Mouse (Mus musculus) liver, embryonic 13.5 days (tissue): Measurements from ENCODE around the gene Nectin1. TPM values are rescaled to one million over a fixed set of nuclear protein-coding genes. Genes with fewer than 3 reads are reported as not detected.
A peak's percentile ranks its signal among the peaks of the same experiment; 100 is the strongest.

ENCODE experiments used
- ATAC-seq: fragments of 200-750 bp; cut with Nextera tagmentation; 2 replicates; pipeline ENCODE4 v1.8.0; 2017; ENCODE audit warnings: low read depth, mild to moderate bottlenecking, moderate number of reproducible peaks, moderate library complexity
- DNase-seq: peaks from one replicate; pipeline ENCODE4 v3.0.0; 2022
- H3K27ac ChIP-seq: fragments of 300-500 bp; sonication (generic); 2 replicates; pipeline ENCODE4 v1.5.1; 2015; ENCODE audit warnings: moderate library complexity, mild to moderate bottlenecking, inconsistent platforms
- H3K27me3 ChIP-seq: fragments of 300-500 bp; sonication (generic); 2 replicates; pipeline ENCODE4 v1.6.1; 2015; ENCODE audit warnings: mild to moderate bottlenecking, inconsistent platforms
- H3K36me3 ChIP-seq: fragments of 300-500 bp; sonication (generic); 2 replicates; pipeline ENCODE4 v1.6.1; 2015; ENCODE audit warnings: mild to moderate bottlenecking, inconsistent platforms
- H3K4me1 ChIP-seq: fragments of 300-500 bp; sonication (generic); replicated peaks from 2 replicates; pipeline ENCODE4 v1.6.1; 2015; ENCODE audit warnings: inconsistent platforms
- H3K4me2 ChIP-seq: fragments of 300-500 bp; sonication (generic); 2 replicates; pipeline ENCODE4 v1.6.1; 2015; ENCODE audit warnings: inconsistent platforms, mild to moderate bottlenecking, moderate library complexity
- H3K4me3 ChIP-seq: fragments of 300-500 bp; sonication (generic); replicated peaks from 2 replicates; pipeline ENCODE4 v1.5.1; 2015; ENCODE audit warnings: mild to moderate bottlenecking, inconsistent platforms
- H3K9ac ChIP-seq: fragments of 300-500 bp; sonication (generic); 2 replicates; pipeline ENCODE4 v1.6.1; 2015; ENCODE audit warnings: mild to moderate bottlenecking, inconsistent platforms
- H3K9me3 ChIP-seq: fragments of 300-500 bp; sonication (generic); replicated peaks from 2 replicates; pipeline ENCODE4 v1.6.1; 2016; ENCODE audit warnings: inconsistent platforms
- WGBS: fragments of 180-500 bp; shearing (Covaris S2); methylation state at CpG from one replicate; pipeline ENCODE4 v1.1.7; 2015; ENCODE audit not compliant: insufficient replicate concordance; 5-methylcytosine and 5-hydroxymethylcytosine counted together
- polyA plus RNA-seq: library from polyadenylated mRNA; unstranded; fragments of >200 nt; fragmentation: Nextera tagmentation; extraction: Ambion mirVana; gene quantifications from 2 replicates; pipeline ENCODE4 v1.2.1, GENCODE M21; 2015

The Nectin1 gene
- polyA plus RNA-seq, 1 experiment from 2014 or later, result 1.3 TPM

DNA sequence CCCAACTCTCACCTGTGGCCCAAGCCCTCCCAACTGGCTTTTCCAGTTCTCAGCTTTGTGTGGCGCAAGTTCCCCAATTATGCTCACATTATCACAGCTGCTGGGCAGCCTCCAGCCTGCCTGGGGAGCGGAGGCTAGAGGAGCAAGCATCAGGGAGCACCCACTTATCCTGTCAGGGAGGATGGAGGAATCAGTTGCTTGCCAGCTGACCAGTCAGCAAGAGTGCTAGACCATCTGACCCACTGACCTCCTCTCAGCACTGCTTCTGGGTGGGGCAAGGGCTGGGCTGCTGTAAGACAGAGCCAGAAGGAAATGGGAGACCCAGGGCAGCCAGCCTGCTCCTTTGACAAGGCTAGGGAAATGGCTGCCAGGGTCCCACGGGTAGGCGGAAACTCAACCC lies 43.8 kb downstream of the Nectin1 start:
- no peaks in the 10 kb centered on the region for H3K36me3 ChIP-seq
- H3K4me1 ChIP-seq, result peaks cover 2% of the 10 kb centered on the region; the same call in 1 of the 2 replicates
- H3K9me3 ChIP-seq, result no peaks in the 10 kb centered on the region
- ATAC-seq (no peak), DNase-seq (no peak)
- no peaks in the 10 kb centered on the region for H3K27me3 ChIP-seq
- H3K9ac ChIP-seq, result no peak overlapping the region
- H3K4me2 ChIP-seq, result no peak overlapping the region
- H3K4me3 ChIP-seq, result no peak overlapping the region
- WGBS, result 61% methylated on average over 4 of the region's 4 CpGs
- H3K27ac ChIP-seq, result no peak overlapping the region

DNA sequence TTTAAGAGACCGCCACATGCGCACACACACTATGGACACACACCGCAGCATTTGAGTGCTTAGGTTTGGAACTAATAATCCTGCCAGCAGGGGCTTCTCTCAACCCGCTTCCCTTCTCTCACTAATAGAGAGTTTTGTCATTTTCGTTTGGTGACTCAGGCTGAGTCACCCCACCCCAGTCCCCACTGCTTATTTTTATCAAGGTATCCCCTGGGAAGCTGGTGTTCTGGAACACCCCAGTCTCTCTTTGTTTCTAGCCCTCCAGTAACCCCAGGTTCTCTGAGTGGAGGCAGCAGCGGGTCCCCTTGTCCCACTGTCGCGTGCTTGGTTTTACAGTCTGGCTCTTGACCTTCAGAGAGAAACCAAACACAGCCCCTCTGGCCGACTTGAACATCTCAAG lies 48.9 kb downstream of the Nectin1 start:
- DNase-seq, result no peak
- WGBS, result 77% methylated on average over 9 of the region's 9 CpGs
- H3K9ac ChIP-seq, result no peak overlapping the region
- peaks cover 4% of the 10 kb centered on the region; the same call in 1 of the 2 replicates for H3K36me3 ChIP-seq
- no peak overlapping the region for H3K4me2 ChIP-seq
- no peak overlapping the region for H3K27ac ChIP-seq
- H3K9me3 ChIP-seq, result no peaks in the 10 kb centered on the region
- H3K27me3 ChIP-seq, result no peaks in the 10 kb centered on the region
- H3K4me3 ChIP-seq, result no peak overlapping the region
- no peak for ATAC-seq
- H3K4me1 ChIP-seq, result no peaks in the 10 kb centered on the region

DNA sequence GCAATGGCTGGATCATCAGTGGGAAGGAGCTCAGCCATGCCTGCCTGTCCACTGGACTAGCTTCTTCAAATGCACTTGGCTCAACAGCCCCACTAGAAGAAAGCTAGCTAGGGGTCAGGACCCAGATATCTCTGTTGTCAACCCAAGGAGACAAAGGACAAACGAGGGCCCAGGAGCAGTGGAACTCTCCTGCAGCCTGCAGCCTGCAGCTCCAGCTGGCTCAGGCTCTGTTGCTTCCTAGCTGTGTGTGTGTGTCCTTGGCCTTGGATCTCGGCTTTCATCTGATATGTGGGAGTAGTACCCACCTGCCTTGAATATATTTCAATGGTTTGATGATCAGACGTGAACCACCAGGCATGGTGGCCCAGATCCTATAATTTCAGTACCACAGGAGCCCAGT lies 49.6 kb downstream of the Nectin1 start:
- Histone ChIP-seq H3K27me3 (no peaks in the 10 kb centered on the region), H3K36me3 (peaks cover 4% of the 10 kb centered on the region; the same call in 1 of the 2 replicates), H3K9me3 (no peaks in the 10 kb centered on the region), H3K4me3 (no peak overlapping the region), H3K4me2 (no peak overlapping the region), H3K4me1 (no peaks in the 10 kb centered on the region), H3K9ac (no peak overlapping the region), H3K27ac (no peak overlapping the region)
- 57% methylated on average over 3 of the region's 3 CpGs for WGBS
- ATAC-seq (no peak), DNase-seq (no peak)

DNA sequence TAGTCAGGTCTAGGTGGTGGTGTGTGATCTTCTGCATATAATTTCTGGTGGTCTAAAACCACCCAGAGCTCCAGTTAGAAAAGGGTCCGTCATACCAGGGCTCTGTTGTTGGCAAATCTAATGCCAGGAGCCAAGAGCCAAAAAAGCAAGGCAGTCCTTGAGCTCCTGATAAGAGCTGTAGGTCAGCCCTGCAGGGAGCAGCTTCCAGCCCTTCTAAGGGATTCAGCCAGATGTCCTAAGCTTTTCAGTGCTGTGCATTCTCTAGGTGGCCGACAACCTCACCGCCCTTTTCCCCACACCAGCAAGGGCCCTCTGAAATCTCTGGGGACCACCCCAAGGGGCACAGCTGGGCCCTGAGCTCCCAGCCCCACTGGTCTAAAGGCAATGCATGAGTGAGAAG lies 52.2 kb downstream of the Nectin1 start:
- Histone ChIP-seq H3K4me1 (no peaks in the 10 kb centered on the region), H3K9ac (no peak overlapping the region), H3K27me3 (no peaks in the 10 kb centered on the region), H3K36me3 (peaks cover 4% of the 10 kb centered on the region; the same call in 1 of the 2 replicates), H3K4me3 (no peak overlapping the region), H3K9me3 (no peaks in the 10 kb centered on the region), H3K27ac (no peak overlapping the region), H3K4me2 (no peak overlapping the region)
- ATAC-seq (no peak), DNase-seq (no peak)
- 76% methylated on average over 3 of the region's 3 CpGs for WGBS

DNA sequence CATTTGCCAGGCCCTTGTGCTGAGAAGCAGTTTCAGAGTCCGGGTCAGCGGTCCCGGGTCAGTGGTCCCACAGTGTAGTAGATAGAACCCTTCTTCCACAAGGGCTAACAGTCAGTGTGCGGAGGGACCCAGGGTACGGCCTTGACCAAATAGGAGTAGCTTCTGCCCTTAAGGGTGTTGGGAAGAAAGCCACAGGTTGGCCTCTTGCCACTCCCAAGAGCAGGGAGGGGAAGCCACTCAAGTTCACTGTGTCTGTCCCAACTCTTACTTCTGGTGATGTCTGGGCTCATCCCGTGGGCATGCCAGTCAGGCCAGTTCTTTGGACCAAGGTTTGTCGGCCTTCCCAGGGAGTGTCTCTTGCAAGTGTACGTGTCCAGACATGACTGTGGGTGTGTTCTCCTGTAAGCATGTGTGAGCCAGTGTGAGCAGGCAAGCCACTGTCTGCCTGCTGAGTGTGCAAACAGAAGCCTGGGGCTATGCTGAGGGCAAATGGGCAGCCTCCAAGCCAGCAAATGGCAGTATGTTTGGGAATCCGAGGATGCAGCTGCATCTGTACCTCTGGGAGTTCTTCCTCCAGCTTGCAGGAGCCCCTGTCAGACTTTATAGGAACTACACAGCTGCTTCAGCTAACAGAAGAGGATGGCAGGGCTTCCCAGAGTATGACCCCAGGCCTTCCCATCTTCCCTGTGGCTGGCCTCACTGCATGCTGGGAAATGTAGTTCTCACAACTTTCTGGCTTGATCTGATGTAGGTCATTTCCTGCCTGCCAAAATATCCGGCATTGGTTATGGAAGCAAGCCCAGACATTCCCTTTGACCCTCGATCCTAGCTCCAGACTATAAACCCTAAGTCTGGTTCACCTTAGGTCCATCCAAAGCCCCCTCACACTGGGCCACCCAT lies 53.3 kb downstream of the Nectin1 start:
- Histone ChIP-seq H3K9ac (no peak overlapping the region), H3K36me3 (peaks cover 4% of the 10 kb centered on the region; the same call in 1 of the 2 replicates), H3K4me3 (no peak overlapping the region), H3K4me1 (no peaks in the 10 kb centered on the region), H3K27me3 (no peaks in the 10 kb centered on the region), H3K9me3 (no peaks in the 10 kb centered on the region), H3K27ac (no peak overlapping the region), H3K4me2 (no peak overlapping the region)
- WGBS, result 66% methylated on average over 11 of the region's 11 CpGs
- DNase-seq (no peak), ATAC-seq (no peak)

DNA sequence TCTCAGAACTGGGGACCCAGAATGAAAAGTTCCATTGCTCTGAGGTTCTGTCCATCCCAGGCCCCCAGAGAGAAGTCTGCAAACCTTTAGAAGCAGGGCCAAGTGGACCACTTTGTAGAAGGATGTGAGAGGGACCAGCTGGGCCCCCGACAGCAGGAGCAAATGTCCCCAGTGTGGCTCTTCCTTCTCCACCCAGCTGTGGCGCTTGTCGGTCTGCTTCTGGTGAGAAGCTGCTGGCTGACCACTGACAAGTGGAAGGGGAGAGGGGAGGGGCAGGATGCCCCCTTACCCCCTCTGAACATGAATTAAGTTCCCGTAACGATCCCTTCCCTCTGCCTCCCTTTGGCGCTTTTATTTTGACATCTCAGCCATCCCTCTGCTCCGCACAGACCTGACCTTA lies 54.0 kb downstream of the Nectin1 start:
- no peak for ATAC-seq
- H3K27me3 ChIP-seq, result no peaks in the 10 kb centered on the region
- H3K36me3 ChIP-seq, result peaks cover 4% of the 10 kb centered on the region; the same call in 1 of the 2 replicates
- no peaks in the 10 kb centered on the region for H3K4me1 ChIP-seq
- H3K4me3 ChIP-seq, result no peak overlapping the region
- no peaks in the 10 kb centered on the region for H3K9me3 ChIP-seq
- DNase-seq, result no peak
- no peak overlapping the region for H3K27ac ChIP-seq
- no peak overlapping the region for H3K9ac ChIP-seq
- H3K4me2 ChIP-seq, result no peak overlapping the region
- 51% methylated on average over 7 of the region's 7 CpGs for WGBS

DNA sequence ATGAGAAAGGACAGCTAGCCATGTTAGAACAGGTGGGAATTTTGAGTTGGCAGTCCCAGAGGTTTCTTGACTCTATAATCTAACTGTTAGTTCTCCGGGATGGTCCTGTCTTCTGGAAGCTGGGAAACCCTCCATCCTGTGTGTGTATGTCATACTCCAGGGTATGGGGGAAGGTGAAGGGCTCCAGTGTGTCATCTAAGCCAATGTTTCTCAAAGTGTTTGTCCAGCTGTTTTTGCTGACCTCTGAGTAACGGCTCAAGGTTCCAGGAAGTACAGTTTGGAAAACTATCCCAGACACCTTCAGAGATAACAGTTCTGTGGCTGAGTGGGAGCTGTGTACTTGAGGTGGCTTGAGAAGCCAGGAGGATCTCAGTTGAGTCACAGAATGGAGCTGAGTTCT lies 56.7 kb downstream of the Nectin1 start:
- H3K36me3 ChIP-seq, result no peaks in the 10 kb centered on the region
- H3K9ac ChIP-seq, result no peak overlapping the region
- H3K27ac ChIP-seq, result no peak overlapping the region
- WGBS, result 57% methylated on average over 2 of the region's 2 CpGs
- H3K4me2 ChIP-seq, result no peak overlapping the region
- DNase-seq, result no peak
- no peaks in the 10 kb centered on the region for H3K9me3 ChIP-seq
- no peaks in the 10 kb centered on the region for H3K27me3 ChIP-seq
- no peak overlapping the region for H3K4me3 ChIP-seq
- no peak for ATAC-seq
- H3K4me1 ChIP-seq, result no peaks in the 10 kb centered on the region

DNA sequence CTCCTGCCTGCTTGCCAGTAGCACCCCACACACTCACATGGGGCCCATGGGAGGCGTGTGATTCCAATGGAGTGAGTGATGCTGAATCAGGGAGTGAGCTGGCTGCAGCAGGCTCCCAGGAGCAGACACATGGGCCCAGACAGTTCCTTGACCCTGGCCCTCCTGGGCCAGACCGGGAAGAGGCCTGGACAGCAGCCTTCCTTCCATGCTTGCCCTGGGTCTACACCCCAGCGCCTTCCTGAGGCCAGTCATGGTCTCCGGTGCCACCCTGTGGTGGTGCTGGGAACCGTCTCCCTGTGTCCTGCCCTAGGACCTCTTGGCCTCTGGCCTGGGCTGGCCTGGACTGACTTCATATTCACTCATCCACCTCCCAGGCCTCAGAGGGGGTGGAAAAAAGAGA lies 58.1 kb downstream of the Nectin1 start:
- 33% methylated on average over 5 of the region's 5 CpGs for WGBS

DNA sequence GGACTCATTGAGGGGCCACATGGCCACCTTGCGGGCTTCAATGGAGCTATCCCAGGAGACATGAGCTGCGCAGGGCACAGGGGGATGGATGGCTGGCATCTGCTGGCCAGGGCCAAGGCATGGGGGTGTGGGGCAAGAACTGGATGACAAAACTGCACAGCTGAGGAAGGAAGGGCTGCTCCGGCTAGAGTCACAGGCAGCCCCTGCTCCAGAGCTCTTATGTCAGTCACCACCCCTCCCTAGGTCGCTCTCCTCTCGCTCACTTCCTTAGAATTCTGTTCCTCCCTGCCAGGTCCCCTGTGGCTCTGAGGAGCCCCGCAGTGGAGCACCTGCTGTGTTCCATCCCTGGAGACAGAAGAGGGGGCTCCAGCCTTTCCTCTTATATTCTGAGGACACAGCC lies 63.8 kb downstream of the Nectin1 start:
- Histone ChIP-seq H3K4me2 (no peak overlapping the region), H3K36me3 (no peaks in the 10 kb centered on the region), H3K27me3 (no peaks in the 10 kb centered on the region), H3K4me1 (no peaks in the 10 kb centered on the region), H3K9ac (no peak overlapping the region), H3K9me3 (no peaks in the 10 kb centered on the region), H3K27ac (no peak overlapping the region), H3K4me3 (no peak overlapping the region)
- 27% methylated on average over 6 of the region's 6 CpGs for WGBS
- DNase-seq (no peak), ATAC-seq (no peak)

More for the DNA sequence above, 58.1 kb downstream of the Nectin1 start:
- ATAC-seq, result peak; percentile 63
- Histone ChIP-seq H3K9me3 (no peaks in the 10 kb centered on the region), H3K27me3 (no peaks in the 10 kb centered on the region), H3K27ac (no peak overlapping the region), H3K4me1 (no peaks in the 10 kb centered on the region), H3K9ac (no peak overlapping the region), H3K36me3 (no peaks in the 10 kb centered on the region), H3K4me3 (no peak overlapping the region), H3K4me2 (no peak overlapping the region)
- DNase-seq, result peak; percentile 9

DNA sequence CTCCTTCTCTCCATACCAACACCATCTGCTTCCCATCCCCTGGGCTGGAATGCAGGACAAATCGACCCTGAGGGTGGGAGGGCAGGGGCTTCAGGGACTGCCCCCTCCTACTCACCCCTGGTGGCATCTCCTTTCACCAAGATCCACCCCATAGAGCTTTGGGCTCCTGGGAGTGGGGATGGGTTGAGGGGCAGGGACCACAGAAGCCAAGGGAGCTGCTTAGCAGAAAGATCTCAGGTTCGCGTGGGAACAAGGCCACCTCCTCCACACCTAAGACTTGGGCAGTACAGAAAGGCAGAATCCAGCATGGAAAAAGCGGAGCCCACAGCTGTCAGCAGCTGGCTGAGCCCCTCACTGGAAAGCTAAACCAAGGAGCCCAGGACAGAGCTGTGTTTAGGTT lies 64.3 kb downstream of the Nectin1 start:
- Histone ChIP-seq H3K27me3 (no peaks in the 10 kb centered on the region), H3K4me3 (no peak overlapping the region), H3K9me3 (no peaks in the 10 kb centered on the region), H3K27ac (no peak overlapping the region), H3K36me3 (no peaks in the 10 kb centered on the region), H3K4me2 (no peak overlapping the region), H3K4me1 (no peaks in the 10 kb centered on the region), H3K9ac (no peak overlapping the region)
- WGBS, result 16% methylated on average over 4 of the region's 4 CpGs
- no peak for DNase-seq
- ATAC-seq, result no peak

DNA sequence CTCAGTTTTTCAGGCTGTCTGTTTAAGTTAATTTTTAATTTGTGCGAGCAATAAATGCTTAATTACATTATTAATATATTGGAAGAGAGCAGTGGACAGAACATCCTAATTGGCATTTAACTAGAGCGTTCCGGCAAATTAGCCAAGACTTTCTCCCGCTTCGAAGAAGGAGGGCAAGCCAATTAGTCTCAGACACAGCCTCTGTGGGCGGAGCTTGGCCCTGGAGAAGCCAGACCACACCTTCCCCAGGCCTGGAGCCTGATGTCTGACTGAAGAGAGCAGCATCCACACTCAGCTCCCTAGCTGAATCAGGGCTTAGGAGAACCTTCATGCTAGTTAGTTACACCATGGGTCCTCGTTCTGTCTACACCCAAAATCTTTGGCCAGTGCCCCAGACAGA lies 64.8 kb downstream of the Nectin1 start:
- no peaks in the 10 kb centered on the region for H3K27me3 ChIP-seq
- H3K9ac ChIP-seq, result no peak overlapping the region
- no peak overlapping the region for H3K27ac ChIP-seq
- 30% methylated on average over 7 of the region's 7 CpGs for WGBS
- DNase-seq, result no peak
- no peak overlapping the region for H3K4me2 ChIP-seq
- no peaks in the 10 kb centered on the region for H3K9me3 ChIP-seq
- no peaks in the 10 kb centered on the region for H3K36me3 ChIP-seq
- H3K4me3 ChIP-seq, result no peak overlapping the region
- no peaks in the 10 kb centered on the region for H3K4me1 ChIP-seq
- ATAC-seq, result no peak

DNA sequence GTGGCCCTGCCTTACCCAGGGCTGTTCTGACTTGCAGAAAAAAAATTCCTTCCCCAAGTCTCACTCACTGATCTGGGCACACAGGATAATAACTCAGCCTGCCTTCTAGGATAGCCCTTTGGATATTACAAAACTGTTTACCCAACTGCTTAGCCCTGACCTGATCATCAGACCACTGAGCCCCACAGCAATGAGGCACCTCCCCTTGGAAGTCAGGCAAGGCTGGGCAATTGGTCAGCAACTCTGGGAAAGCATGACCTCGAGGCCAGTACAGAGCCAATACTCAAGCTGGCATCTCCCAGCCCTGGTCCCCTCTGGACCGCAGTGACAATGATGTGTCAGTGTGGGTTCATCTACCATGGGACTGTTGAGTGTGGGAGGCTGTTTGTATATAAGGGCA lies 69.4 kb downstream of the Nectin1 start:
- no peak overlapping the region for H3K4me3 ChIP-seq
- H3K9ac ChIP-seq, result no peak overlapping the region
- H3K27ac ChIP-seq, result no peak overlapping the region
- ATAC-seq (no peak; the same call in 1 of the 2 replicates), DNase-seq (no peak)
- 43% methylated on average over 2 of the region's 2 CpGs for WGBS
- no peaks in the 10 kb centered on the region for H3K4me1 ChIP-seq
- H3K4me2 ChIP-seq, result no peak overlapping the region
- H3K9me3 ChIP-seq, result no peaks in the 10 kb centered on the region
- no peaks in the 10 kb centered on the region for H3K36me3 ChIP-seq
- no peaks in the 10 kb centered on the region for H3K27me3 ChIP-seq
